Mouse (Mus musculus) liver, adult (tissue): ENCODE data around the gene C1qbp.

Experiments used
- GATA4 ChIP-seq: IDR thresholded peaks from 2 replicates; pipeline ENCODE4 v1.6.1; 2014; ENCODE audit warnings: mild to moderate bottlenecking, low read length; ENCODE audit not compliant: insufficient replicate concordance

C1qbp gene

DNA sequence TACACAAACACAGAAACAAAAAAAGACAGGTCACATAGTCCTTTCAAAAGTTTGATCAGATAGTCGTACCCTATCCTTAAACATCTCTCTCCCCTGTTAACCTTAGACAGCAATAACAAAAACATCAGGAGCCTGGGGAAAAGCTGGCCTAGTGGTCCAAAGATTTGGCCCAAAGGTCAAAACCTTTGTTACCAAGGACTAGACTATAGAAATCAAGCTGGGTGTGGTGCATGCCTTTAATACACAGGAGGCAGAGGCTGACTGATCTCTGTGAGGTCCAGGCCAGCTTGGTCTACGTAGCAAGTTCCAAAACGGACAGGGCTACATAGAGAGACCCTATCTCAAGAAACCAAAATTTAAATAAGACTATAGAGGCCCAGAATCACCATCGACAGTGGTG, 28.1 kb downstream of the C1qbp start:
- no peak for TF ChIP-seq GATA4

GRCm38 (mm10) chr11:70944935-70945817, 37.6 kb downstream of the C1qbp start:
- no peak for TF ChIP-seq GATA4

GRCm38 (mm10) chr11:70943651-70944050, 39.2 kb downstream of the C1qbp start:
- TF ChIP-seq GATA4: no peak

- TF ChIP-seq GATA4: no peak
Measured at GRCm38 (mm10) chr11:70942596-70942995, 40.2 kb downstream of the C1qbp start.

GRCm38 (mm10) chr11:70935316-70935715, 47.5 kb downstream of the C1qbp start:
- TF ChIP-seq GATA4: no peak

DNA sequence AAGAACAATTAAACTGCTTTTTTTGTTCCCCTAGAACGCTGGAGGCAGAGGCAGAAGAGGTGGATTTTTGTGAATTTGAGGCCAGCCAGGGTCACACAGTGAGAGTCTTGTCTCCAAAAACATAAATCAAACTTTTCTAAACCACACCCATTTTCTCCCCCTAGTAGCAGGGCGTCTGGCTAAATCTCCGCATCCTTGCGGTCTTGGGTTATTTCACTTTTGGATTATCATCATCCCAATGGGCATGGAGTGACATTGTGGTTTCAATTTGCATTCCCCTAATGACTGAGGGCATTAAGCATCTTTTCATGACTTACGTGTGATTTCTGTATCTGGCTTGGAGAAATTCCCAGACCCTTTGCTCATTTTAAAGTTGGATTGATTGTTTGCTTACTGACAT, 51.4 kb downstream of the C1qbp start:
- TF ChIP-seq GATA4: no peak
